Mouse (Mus musculus) midbrain, embryonic 11.5 days (tissue): ENCODE data around the gene Syce1. TPM values are rescaled to one million over a fixed set of nuclear protein-coding genes. Genes with fewer than 3 reads are reported as not detected.

Experiments
- ATAC-seq: fragments of 200-750 bp; cut with Nextera tagmentation; 2 replicates; pipeline ENCODE4 v1.8.0; 2017; ENCODE audit warnings: moderate TSS enrichment, moderate library complexity; ENCODE audit not compliant: low FRiP score
- DNase-seq: peaks from one replicate; pipeline ENCODE4 v3.0.0; 2015; ENCODE audit warnings: low spot score; ENCODE audit errors: missing footprints
- H3K27ac ChIP-seq: fragments of 300-500 bp; sonication (generic); 2 replicates; pipeline ENCODE4 v1.5.1; 2014; ENCODE audit warnings: low read depth, low read length
- H3K27me3 ChIP-seq: fragments of 300-500 bp; sonication (generic); 2 replicates; pipeline ENCODE4 v1.6.1; 2014; ENCODE audit warnings: mild to moderate bottlenecking, low read length, moderate library complexity, mixed read lengths; ENCODE audit not compliant: control insufficient read depth, insufficient read depth
- H3K36me3 ChIP-seq: fragments of 300-500 bp; sonication (generic); 2 replicates; pipeline ENCODE4 v1.6.1; 2014; ENCODE audit warnings: mild to moderate bottlenecking, low read length, moderate library complexity, mixed read lengths; ENCODE audit not compliant: control insufficient read depth, insufficient read depth
- H3K4me1 ChIP-seq: fragments of 300-500 bp; sonication (generic); 2 replicates; pipeline ENCODE4 v1.6.1; 2014; ENCODE audit warnings: low read length; ENCODE audit not compliant: control insufficient read depth, insufficient read depth
- H3K4me2 ChIP-seq: fragments of 300-500 bp; sonication (generic); 2 replicates; pipeline ENCODE4 v1.6.1; 2014; ENCODE audit warnings: mild to moderate bottlenecking, moderate library complexity
- H3K4me3 ChIP-seq: fragments of 300-500 bp; sonication (generic); 2 replicates; pipeline ENCODE4 v1.5.1; 2014; ENCODE audit warnings: low read depth, low read length
- H3K9ac ChIP-seq: fragments of 300-500 bp; sonication (generic); 2 replicates; pipeline ENCODE4 v1.6.1; 2014; ENCODE audit warnings: low read length
- H3K9me3 ChIP-seq: fragments of 300-500 bp; sonication (generic); 2 replicates; pipeline ENCODE4 v1.6.1; 2016; ENCODE audit warnings: low read length; ENCODE audit not compliant: control insufficient read depth
- WGBS: fragments of 180-500 bp; shearing (Covaris S2); extraction: QIAGEN DNeasy Blood & Tissue Kit; methylation state at CpG from one replicate; pipeline ENCODE4 v1.1.7; 2014; 5-methylcytosine and 5-hydroxymethylcytosine counted together
- polyA plus RNA-seq: library from polyadenylated mRNA; unstranded; fragments of >200 nt; fragmentation: Nextera tagmentation; extraction: Ambion mirVana; gene quantifications from 2 replicates; pipeline ENCODE4 v1.2.1, GENCODE M21; 2014

Gene Syce1
- polyA plus RNA-seq, 1 experiment from 2014 or later: 0.12 TPM

DNA sequence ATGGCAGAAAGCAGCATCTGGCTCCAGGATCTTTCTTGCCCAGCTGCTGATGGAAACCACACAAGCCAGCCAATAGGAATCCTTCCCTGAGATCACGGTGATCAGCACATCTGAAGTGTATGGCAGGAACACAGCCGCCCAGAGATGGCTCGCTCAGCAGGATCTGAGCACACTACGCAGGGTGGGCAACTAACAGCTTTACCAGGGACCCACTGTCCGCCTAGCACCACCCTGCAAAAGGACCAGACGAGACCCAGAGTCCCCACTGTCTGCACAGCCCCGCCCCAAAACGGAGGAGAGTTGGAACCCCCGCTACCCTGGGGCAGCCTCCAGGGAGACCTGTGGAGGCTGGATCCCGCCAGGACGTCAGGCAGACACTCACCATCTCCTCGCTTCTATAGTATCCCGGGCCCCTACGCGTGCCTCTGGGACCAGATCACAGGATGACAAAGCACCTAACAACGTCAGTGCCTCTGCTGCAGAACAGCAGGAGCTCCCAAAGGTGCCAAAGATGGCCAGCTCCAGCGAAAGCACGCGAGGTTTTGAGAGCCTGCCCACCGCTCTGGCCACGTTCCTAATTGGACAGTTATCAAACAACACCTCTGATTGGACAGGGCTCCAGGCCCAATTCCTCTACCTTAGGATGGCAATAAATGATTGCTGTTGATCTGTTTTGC lies 34.1 kb upstream of the Syce1 start, which contains the start of gene Zfp941:
TSS of gene Zfp941 (minus strand) at position 526 of the 677 bp plus-strand sequence.
- no peaks in the 10 kb centered on the region for H3K27me3 ChIP-seq
- ATAC-seq: peak; percentile 89
- H3K4me3 ChIP-seq: peak within 1 kb of the TSS; percentile 49
- H3K9me3 ChIP-seq: no peaks in the 10 kb centered on the region
- H3K36me3 ChIP-seq: no peaks in the 10 kb centered on the region
- 2% methylated on average over 21 of the region's 21 CpGs for WGBS
- no peak within 1 kb of the TSS for H3K27ac ChIP-seq
- H3K9ac ChIP-seq: peak within 1 kb of the TSS; percentile 71
- H3K4me2 ChIP-seq: peak within 1 kb of the TSS; percentile 59
- peak; percentile 96 for DNase-seq
- no peaks in the 10 kb centered on the region for H3K4me1 ChIP-seq

GRCm38 (mm10) chr7:140821305-140821652 lies 33.6 kb upstream of the Syce1 start:
- Histone ChIP-seq H3K4me2 (peak overlapping the region; percentile 59), H3K36me3 (no peaks in the 10 kb centered on the region), H3K4me1 (no peaks in the 10 kb centered on the region), H3K9ac (peak overlapping the region; percentile 71), H3K27me3 (no peaks in the 10 kb centered on the region), H3K27ac (no peak overlapping the region), H3K9me3 (no peaks in the 10 kb centered on the region), H3K4me3 (peak overlapping the region; percentile 49)
- ATAC-seq (peak; percentile 41; the same call in 1 of the 2 replicates), DNase-seq (no peak)
- whole genome bisulfite sequencing: 48% methylated on average over 5 of the region's 5 CpGs

DNA sequence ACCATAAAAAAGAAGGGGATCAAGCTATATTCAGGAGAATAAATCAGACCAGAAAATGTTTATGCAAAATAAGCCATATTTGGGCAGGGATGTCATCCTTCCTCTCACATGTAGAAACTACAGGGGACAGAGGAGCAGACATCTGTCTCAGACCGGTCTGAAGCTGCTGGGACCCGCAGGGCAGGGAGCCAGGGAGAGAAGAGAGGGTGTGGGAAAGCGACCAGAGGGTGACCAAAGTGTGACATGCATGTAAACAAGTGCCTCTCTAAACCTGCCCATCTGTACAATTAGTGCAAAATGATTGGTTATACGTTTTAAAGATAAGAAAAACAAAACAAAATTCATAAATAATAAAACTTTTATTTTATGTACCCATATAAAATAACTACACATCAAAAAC lies 32.5 kb upstream of the Syce1 start:
- H3K4me2 ChIP-seq: no peak overlapping the region
- H3K4me1 ChIP-seq: no peaks in the 10 kb centered on the region
- 68% methylated on average over 4 of the region's 4 CpGs for WGBS
- DNase-seq (no peak), ATAC-seq (no peak)
- no peaks in the 10 kb centered on the region for H3K36me3 ChIP-seq
- H3K9me3 ChIP-seq: no peaks in the 10 kb centered on the region
- H3K27ac ChIP-seq: no peak overlapping the region
- no peak overlapping the region for H3K4me3 ChIP-seq
- no peaks in the 10 kb centered on the region for H3K27me3 ChIP-seq
- no peak overlapping the region for H3K9ac ChIP-seq

DNA sequence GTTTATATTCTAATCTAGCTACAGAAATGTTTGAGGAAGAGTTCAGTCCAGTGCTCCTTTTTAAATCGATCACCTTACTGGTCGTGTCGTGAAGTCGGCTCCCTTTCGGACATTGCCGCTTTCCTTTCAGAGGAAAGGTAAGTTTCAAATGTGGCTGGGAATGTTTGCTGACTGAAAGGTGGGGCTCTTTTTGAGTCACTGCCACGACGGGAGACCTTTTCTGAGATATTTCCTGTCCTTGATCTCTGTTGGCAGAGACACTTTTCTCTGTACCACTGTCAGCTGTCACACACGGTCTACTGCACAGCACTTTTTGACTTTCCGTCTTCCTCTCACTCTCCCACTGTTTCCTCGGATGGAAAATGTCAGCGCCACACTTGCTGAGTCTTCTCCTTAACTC lies 25.2 kb upstream of the Syce1 start:
- no peak for DNase-seq
- no peak for ATAC-seq
- Histone ChIP-seq H3K27me3 (no peaks in the 10 kb centered on the region), H3K27ac (no peak overlapping the region), H3K4me1 (no peaks in the 10 kb centered on the region), H3K9ac (no peak overlapping the region), H3K4me2 (no peak overlapping the region), H3K4me3 (no peak overlapping the region), H3K9me3 (no peaks in the 10 kb centered on the region), H3K36me3 (peaks cover 2% of the 10 kb centered on the region; the same call in 1 of the 2 replicates)
- 91% methylated on average over 12 of the region's 12 CpGs for WGBS

DNA sequence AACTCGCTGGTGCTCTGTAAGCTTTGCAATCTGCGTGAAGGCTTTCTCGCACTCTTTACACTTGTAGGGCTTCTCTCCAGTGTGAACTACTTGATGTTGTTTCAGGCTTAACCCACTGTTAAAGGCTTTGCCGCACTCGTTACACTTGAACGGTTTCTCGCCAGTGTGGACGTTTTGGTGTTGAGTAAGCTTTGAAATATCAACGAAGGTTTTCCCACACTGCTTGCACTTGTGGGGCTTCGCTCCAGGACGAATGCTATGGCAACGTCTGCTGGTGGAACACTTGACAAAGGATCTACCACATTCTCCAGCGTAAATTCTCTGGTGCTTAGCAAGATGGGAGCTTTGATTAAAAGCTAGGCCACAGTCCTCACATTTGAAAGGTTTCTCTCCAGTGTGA lies 24.1 kb upstream of the Syce1 start:
- Histone ChIP-seq H3K9ac (no peak overlapping the region), H3K27me3 (no peaks in the 10 kb centered on the region), H3K27ac (no peak overlapping the region), H3K4me1 (no peaks in the 10 kb centered on the region), H3K9me3 (no peaks in the 10 kb centered on the region), H3K36me3 (peaks cover 2% of the 10 kb centered on the region; the same call in 1 of the 2 replicates), H3K4me3 (no peak overlapping the region), H3K4me2 (no peak overlapping the region)
- 76% methylated on average over 13 of the region's 13 CpGs for WGBS
- peak; percentile 64 for DNase-seq
- ATAC-seq: no peak

DNA sequence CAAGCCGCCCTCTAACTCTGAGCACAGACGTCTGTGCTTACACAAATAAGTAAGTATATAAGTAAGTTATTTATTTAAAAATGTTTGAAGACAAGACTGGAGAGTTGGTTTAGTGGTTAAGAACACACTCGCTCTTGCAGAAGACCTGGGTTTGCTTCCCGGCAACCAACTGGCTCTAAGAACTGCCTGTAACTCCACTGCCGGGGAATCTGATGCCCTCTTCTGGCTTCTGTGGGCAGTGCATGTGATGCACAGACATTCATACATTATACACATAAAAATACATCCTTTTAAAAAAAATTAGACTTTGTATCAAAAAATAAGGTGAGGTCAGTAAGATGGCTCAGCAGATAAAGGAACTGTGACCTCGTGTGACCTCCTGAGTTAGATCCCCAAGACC lies 22.8 kb upstream of the Syce1 start:
- DNase-seq: peak; percentile 37
- H3K9ac ChIP-seq: no peak overlapping the region
- H3K27ac ChIP-seq: no peak overlapping the region
- no peaks in the 10 kb centered on the region for H3K27me3 ChIP-seq
- no peak for ATAC-seq
- 92% methylated on average over 6 of the region's 6 CpGs for WGBS
- no peak overlapping the region for H3K4me3 ChIP-seq
- H3K9me3 ChIP-seq: no peaks in the 10 kb centered on the region
- peaks cover 2% of the 10 kb centered on the region; the same call in 1 of the 2 replicates for H3K36me3 ChIP-seq
- H3K4me1 ChIP-seq: no peaks in the 10 kb centered on the region
- H3K4me2 ChIP-seq: no peak overlapping the region

DNA sequence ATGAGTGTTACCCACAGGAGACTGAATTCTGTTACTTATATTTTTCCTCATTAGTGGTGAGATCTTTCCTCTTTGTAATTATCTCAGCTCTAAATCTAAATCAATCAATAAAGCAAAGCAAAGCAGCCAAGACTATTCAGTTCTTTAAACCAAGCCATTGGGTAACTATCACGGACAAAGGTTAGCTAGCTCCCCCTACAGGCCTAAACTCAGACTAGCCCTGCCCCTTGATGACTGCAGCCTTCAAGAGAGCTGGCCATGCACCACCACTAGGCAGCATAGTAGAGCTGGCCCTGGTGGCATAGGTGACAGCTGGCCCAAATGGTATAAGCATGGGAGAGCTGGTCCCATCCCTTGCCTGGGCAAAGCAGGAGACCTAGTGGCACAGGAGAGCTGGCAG lies 18.1 kb upstream of the Syce1 start:
- no peaks in the 10 kb centered on the region for H3K36me3 ChIP-seq
- H3K27me3 ChIP-seq: no peaks in the 10 kb centered on the region
- H3K4me2 ChIP-seq: no peak overlapping the region
- DNase-seq (peak; percentile 83), ATAC-seq (0 out of 2 replicates have a peak, but pooled peaks have one; percentile 24)
- no peak overlapping the region for H3K9ac ChIP-seq
- WGBS: 9% methylated on average over 1 of the region's 1 CpGs
- H3K4me1 ChIP-seq: no peaks in the 10 kb centered on the region
- no peak overlapping the region for H3K4me3 ChIP-seq
- no peaks in the 10 kb centered on the region for H3K9me3 ChIP-seq
- H3K27ac ChIP-seq: no peak overlapping the region

GRCm38 (mm10) chr7:140802629-140803028 lies 15.0 kb upstream of the Syce1 start:
- H3K4me2 ChIP-seq: no peak overlapping the region
- H3K4me1 ChIP-seq: no peaks in the 10 kb centered on the region
- H3K36me3 ChIP-seq: no peaks in the 10 kb centered on the region
- no peak overlapping the region for H3K4me3 ChIP-seq
- ATAC-seq: no peak
- no peak overlapping the region for H3K9ac ChIP-seq
- no peak overlapping the region for H3K27ac ChIP-seq
- WGBS: 81% methylated on average over 6 of the region's 6 CpGs
- no peaks in the 10 kb centered on the region for H3K27me3 ChIP-seq
- H3K9me3 ChIP-seq: no peaks in the 10 kb centered on the region
- peak; percentile 39 for DNase-seq

GRCm38 (mm10) chr7:140798212-140798611 lies 10.6 kb upstream of the Syce1 start:
- no peaks in the 10 kb centered on the region for H3K27me3 ChIP-seq
- H3K9me3 ChIP-seq: no peaks in the 10 kb centered on the region
- H3K4me1 ChIP-seq: no peaks in the 10 kb centered on the region
- ATAC-seq (0 out of 2 replicates have a peak, but pooled peaks have one; percentile 22), DNase-seq (peak; percentile 35)
- no peak overlapping the region for H3K27ac ChIP-seq
- H3K9ac ChIP-seq: no peak overlapping the region
- no peak overlapping the region for H3K4me2 ChIP-seq
- WGBS: 60% methylated on average over 2 of the region's 2 CpGs
- no peaks in the 10 kb centered on the region for H3K36me3 ChIP-seq
- H3K4me3 ChIP-seq: no peak overlapping the region
